8 mouse cellular contexts compared by ENCODE assay signal in the genomic region with DNA sequence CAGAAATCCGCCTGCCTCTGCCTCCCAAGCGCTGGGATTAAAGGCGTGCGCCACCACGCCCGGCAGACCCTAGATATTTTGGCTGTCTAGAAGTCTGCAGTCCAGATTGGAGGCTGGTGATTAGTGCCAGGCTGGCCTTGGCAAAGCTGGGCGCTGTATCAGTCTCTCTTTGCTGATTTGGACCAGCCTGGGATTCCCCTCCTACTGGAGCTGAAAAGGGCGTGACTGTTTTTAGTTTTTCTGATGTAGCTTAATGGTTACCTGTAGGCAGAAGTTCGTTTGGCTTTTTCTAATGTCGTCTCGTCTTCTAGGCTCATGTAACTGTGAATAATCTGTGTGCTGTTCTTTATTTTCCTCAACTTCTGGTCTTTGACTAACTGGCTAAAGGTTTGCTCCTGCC. TPM values are rescaled to one million over a fixed set of nuclear protein-coding genes. Genes with fewer than 3 reads are reported as not detected.
DNase-seq lines count a peak whose midpoint lies in the region; ATAC-seq and TF ChIP-seq lines count a peak whose summit lies in the region.

No protein-coding gene starts in this region.

- TF ChIP-seq CTCF in CH12.LX (conservative IDR thresholded peaks at IDR 0.05 in 1 of 2, IDR thresholded peaks at IDR 0.05 in 1 of 2; ENCODE audit: low read depth in 2 of 2, low read length in 2 of 2) = no peak

- peak overlapping the region; percentile 95 for H3K4me2 ChIP-seq in CH12.LX (ENCODE audit: insufficient read depth, low read depth, poor library complexity, severe bottlenecking)
- peak overlapping the region; percentile 61 for H3K4me2 ChIP-seq in forebrain, embryonic 15.5 days (replicated peaks)

- 55% methylated on average over 11 of the region's 11 CpGs for WGBS in forebrain, embryonic 15.5 days
- WGBS in macrophage (ENCODE audit: missing documents) = 51% methylated on average over 11 of the region's 11 CpGs

- dilution Hi-C loops in CH12.LX (cut with MboI; ENCODE audit: extremely low pct_ligation_motif_present, extremely low pct_unique_long_range_greater_than_20kb, low sequenced_read_pairs) = no loop called here

- H3K4me3 ChIP-seq in CH12.LX (replicated peaks in 1 of 3; ENCODE audit: low read depth in 2 of 3, low read length in 2 of 3, poor library complexity in 1 of 3) = peak overlapping the region; percentile 78 to 96 (median 90)
- H3K4me3 ChIP-seq in forebrain, embryonic 15.5 days = peak overlapping the region; percentile 75
- peak overlapping the region; percentile 73 for H3K4me3 ChIP-seq in macrophage (ENCODE audit: inconsistent target)

- peak overlapping the region; percentile 76 for H3K9ac ChIP-seq in CH12.LX (ENCODE audit: insufficient read depth, low read depth)
- peak overlapping the region; percentile 85 for H3K9ac ChIP-seq in forebrain, embryonic 15.5 days (replicated peaks)

- H3K27me3 ChIP-seq in CH12.LX (replicated peaks) = no peaks in the 10 kb centered on the region
- H3K27me3 ChIP-seq in forebrain, embryonic 15.5 days = no peaks in the 10 kb centered on the region

- no peak for ATAC-seq in forebrain, embryonic 15.5 days (replicated peaks)

- no peak for TF ChIP-seq EP300 in CH12.LX (IDR thresholded peaks at IDR 0.05; ENCODE audit: low read length)

- TF ChIP-seq POLR2A in CH12.LX (IDR thresholded peaks at IDR 0.05; ENCODE audit: low read depth, low read length) = no peak

- no peaks in the 10 kb centered on the region for H3K9me3 ChIP-seq in CH12.LX (replicated peaks; ENCODE audit: low read length)
- H3K9me3 ChIP-seq in forebrain, embryonic 15.5 days = no peaks in the 10 kb centered on the region

- in situ Hi-C loops in CH12.LX (cut with MboI; ENCODE audit: low pct_ligation_motif_present, low pct_unique_long_range_greater_than_20kb, low sequenced_read_pairs) = loop anchor here (5.0 kb wide), 1 partner anchor 43 kb away; the partner anchor contains the start of gene Qtrt1

- H3K4me1 ChIP-seq in CH12.LX (ENCODE audit: control insufficient read depth in 1 of 2, insufficient read depth in 2 of 2) = peaks cover 5 to 47% of the 10 kb centered on the region in 2 experiments; a peak in 3 of 4 replicates
- peaks cover 40% of the 10 kb centered on the region for H3K4me1 ChIP-seq in forebrain, embryonic 15.5 days

- H3K79me2 ChIP-seq in CH12.LX (replicated peaks; ENCODE audit: control insufficient read depth, extremely low read depth, insufficient read depth, poor library complexity, severe bottlenecking) = peaks cover 57% of the 10 kb centered on the region
- H3K79me2 ChIP-seq in macrophage (ENCODE audit: inconsistent target) = peaks cover 62% of the 10 kb centered on the region

- H3K27ac ChIP-seq in CH12.LX (ENCODE audit: insufficient read depth, low read depth) (no peak overlapping the region), macrophage (peak overlapping the region; percentile 78; the same call in 1 of the 2 replicates)
- no peak overlapping the region for H3K27ac ChIP-seq in forebrain, embryonic 15.5 days (replicated peaks)

- H3K36me3 ChIP-seq in CH12.LX (replicated peaks in 1 of 2; ENCODE audit: control insufficient read depth in 1 of 2, insufficient read depth in 1 of 2, low read length in 1 of 2) (peaks cover 14 to 29% of the 10 kb centered on the region in 2 experiments), macrophage (ENCODE audit: inconsistent target) (no peaks in the 10 kb centered on the region)
- H3K36me3 ChIP-seq in forebrain, embryonic 15.5 days = peaks cover 18% of the 10 kb centered on the region

- no peak for TF ChIP-seq RAD21 in CH12.LX (IDR thresholded peaks at IDR 0.05; ENCODE audit: low read depth, low read length)

- DNase-seq in heart, adult 11 months = peak; percentile 90
- no peak for DNase-seq in heart, adult 8-10 months (ENCODE audit: low spot score)
- peak; percentile 22 for DNase-seq in CH12.LX (ENCODE audit: extremely low read depth)
- no peak for DNase-seq in thymus, postnatal 36 days
- DNase-seq in layer of hippocampus, adult 18-20 months (ENCODE audit: low spot score in 2 of 2) = no peak
- no peak for DNase-seq in gastrocnemius, adult 18-20 months (ENCODE audit: low spot score)

TF ChIP-seq in CH12.LX, 34 proteins besides CTCF, POLR2A, EP300 and RAD21 (continues in another document):
- no peak for TF ChIP-seq ZMIZ1 (IDR thresholded peaks at IDR 0.05; ENCODE audit: low read depth, low read length)
- TF ChIP-seq USF1 (IDR thresholded peaks at IDR 0.05; ENCODE audit: low read depth, low read length) = no peak
- no peak for TF ChIP-seq GABPA (IDR thresholded peaks at IDR 0.05; ENCODE audit: insufficient replicate concordance, low read depth, low read length)
- no peak for TF ChIP-seq PAX5 (IDR thresholded peaks at IDR 0.05; ENCODE audit: low read length)
- no peak for TF ChIP-seq HCFC1 (IDR thresholded peaks at IDR 0.05; ENCODE audit: low read depth, low read length)
- TF ChIP-seq ELF1 (IDR thresholded peaks at IDR 0.05; ENCODE audit: low read depth, low read length) = no peak
- TF ChIP-seq MYC (IDR thresholded peaks at IDR 0.05; ENCODE audit: low read depth, low read length) = no peak
- TF ChIP-seq POLR2AphosphoS2 (IDR thresholded peaks at IDR 0.05; ENCODE audit: low read depth, low read length) = no peak

RNA-seq across cellular contexts. Expression of gene Ilf3, which starts 1.4 kb away (rescaled TPM):
- total RNA-seq in heart, adult 8-10 months (2022) = 10 to 100 TPM; 28.2 to 31.4 (median 29.8) TPM
- 77.3 TPM in 2 replicates for total RNA-seq in CH12.LX (2012; rRNA removed)
- 72.8 and 75.8 TPM in 2 replicates for total RNA-seq in CH12.LX (2014; rRNA removed)
- polyA plus RNA-seq in CH12.LX (2012; ENCODE audit: insufficient read length, low read depth) = 128 and 145 TPM in 2 replicates
- polyA plus RNA-seq in forebrain, embryonic 15.5 days (2015; fragmentation: Nextera tagmentation; extraction: Ambion mirVana) = 306 and 307 TPM in 2 replicates
- total RNA-seq in macrophage (2018; cell fraction: chromatin; rRNA removed) = 100 to 1,000 TPM in 25 of 26 experiments, 10 to 100 TPM in 1; 91.4 to 349 (median 167) TPM
- total RNA-seq in macrophage (2018; cell fraction: cytosol; rRNA removed) = 10 to 100 TPM; 25.3 to 42.3 (median 32.5) TPM
- total RNA-seq in macrophage (2018; cell fraction: nucleus; rRNA removed) = 100 to 1,000 TPM in 16 of 26 experiments, 10 to 100 TPM in 10; 78.0 to 241 (median 106) TPM
- 35.3 to 40.5 TPM (median 35.7 TPM) in 3 replicates for polyA plus RNA-seq in macrophage (2018)
- 100 to 1,000 TPM in 1 of 2 experiments, 10 to 100 TPM in 1; 99.2 to 101 TPM for total RNA-seq in layer of hippocampus, adult 18-20 months (2021)
- 10 to 100 TPM; 17.3 to 22.2 TPM for total RNA-seq in gastrocnemius, adult 18-20 months (2021)

RNA-seq across cellular contexts. Expression of gene Qtrt1, which starts 42.6 kb away (rescaled TPM):
- 1 to 10 TPM; 7.4 to 9.3 (median 8.9) TPM for total RNA-seq in heart, adult 8-10 months (2022)
- total RNA-seq in CH12.LX (2012; rRNA removed) (57.8 and 60.5 TPM in 2 replicates), CH12.LX (2014; rRNA removed) (43.1 and 48.1 TPM in 2 replicates)
- polyA plus RNA-seq in CH12.LX (2012; ENCODE audit: insufficient read length, low read depth) (52.4 and 56.8 TPM in 2 replicates), macrophage (2018) (6.1 to 12.6 TPM (median 9.4 TPM) in 3 replicates)
- polyA plus RNA-seq in forebrain, embryonic 15.5 days (2015; fragmentation: Nextera tagmentation; extraction: Ambion mirVana) = 45.7 and 49.1 TPM in 2 replicates
- total RNA-seq in macrophage (2018; cell fraction: chromatin; rRNA removed) = 10 to 100 TPM; 12.0 to 53.9 (median 28.6) TPM
- total RNA-seq in macrophage (2018; cell fraction: cytosol; rRNA removed) = 1 to 10 TPM; 2.9 to 7.9 (median 6.6) TPM
- 10 to 100 TPM in 23 of 26 experiments, 1 to 10 TPM in 3; 5.9 to 31.4 (median 17.0) TPM for total RNA-seq in macrophage (2018; cell fraction: nucleus; rRNA removed)
- 10 to 100 TPM; 26.0 to 36.4 TPM for total RNA-seq in layer of hippocampus, adult 18-20 months (2021)
- total RNA-seq in gastrocnemius, adult 18-20 months (2021) = 1 to 10 TPM; 5.8 to 6.3 TPM

RNA-seq across cellular contexts. Expression of gene Slc44a2, which starts 48.6 kb away (rescaled TPM):
- total RNA-seq in heart, adult 8-10 months (2022) = 100 to 1,000 TPM in 1 of 4 experiments, 10 to 100 TPM in 3; 90.2 to 124 (median 94.3) TPM
- total RNA-seq in CH12.LX (2012; rRNA removed) (27.4 and 36.5 TPM in 2 replicates), CH12.LX (2014; rRNA removed) (22.1 and 26.1 TPM in 2 replicates)
- polyA plus RNA-seq in CH12.LX (2012; ENCODE audit: insufficient read length, low read depth) (52.5 and 62.9 TPM in 2 replicates), macrophage (2018) (23.3 to 39.4 TPM (median 32.8 TPM) in 3 replicates)
- 77.4 and 77.8 TPM in 2 replicates for polyA plus RNA-seq in forebrain, embryonic 15.5 days (2015; fragmentation: Nextera tagmentation; extraction: Ambion mirVana)
- total RNA-seq in macrophage (2018; cell fraction: chromatin; rRNA removed) = 100 to 1,000 TPM in 1 of 26 experiments, 10 to 100 TPM in 25; 25.2 to 101 (median 61.2) TPM
- 10 to 100 TPM; 27.4 to 55.5 (median 40.7) TPM for total RNA-seq in macrophage (2018; cell fraction: cytosol; rRNA removed)
- 100 to 1,000 TPM in 1 of 26 experiments, 10 to 100 TPM in 25; 42.5 to 101 (median 72.8) TPM for total RNA-seq in macrophage (2018; cell fraction: nucleus; rRNA removed)
- total RNA-seq in layer of hippocampus, adult 18-20 months (2021) = 10 to 100 TPM; 44.7 to 48.0 TPM
- total RNA-seq in gastrocnemius, adult 18-20 months (2021) = 100 to 1,000 TPM; 159 to 162 TPM

RNA-seq across cellular contexts. Expression of gene Dnm2, which starts 55.6 kb away (rescaled TPM):
- total RNA-seq in heart, adult 8-10 months (2022) = 10 to 100 TPM; 60.3 to 71.0 (median 61.2) TPM
- total RNA-seq in CH12.LX (2012; rRNA removed) = 51.7 and 55.4 TPM in 2 replicates
- total RNA-seq in CH12.LX (2014; rRNA removed) = 36.4 and 37.0 TPM in 2 replicates
- polyA plus RNA-seq in CH12.LX (2012; ENCODE audit: insufficient read length, low read depth) = 64.3 and 66.0 TPM in 2 replicates
- polyA plus RNA-seq in forebrain, embryonic 15.5 days (2015; fragmentation: Nextera tagmentation; extraction: Ambion mirVana) = 74.7 and 77.1 TPM in 2 replicates
- 100 to 1,000 TPM; 187 to 515 (median 394) TPM for total RNA-seq in macrophage (2018; cell fraction: chromatin; rRNA removed)
- 100 to 1,000 TPM in 21 of 26 experiments, 10 to 100 TPM in 5; 84.7 to 144 (median 113) TPM for total RNA-seq in macrophage (2018; cell fraction: cytosol; rRNA removed)
- total RNA-seq in macrophage (2018; cell fraction: nucleus; rRNA removed) = 100 to 1,000 TPM; 106 to 277 (median 208) TPM
- 101 to 145 TPM (median 112 TPM) in 3 replicates for polyA plus RNA-seq in macrophage (2018)
- 10 to 100 TPM; 59.8 to 59.9 TPM for total RNA-seq in layer of hippocampus, adult 18-20 months (2021)
- 10 to 100 TPM; 37.0 to 38.6 TPM for total RNA-seq in gastrocnemius, adult 18-20 months (2021)

RNA-seq across cellular contexts. Expression of gene Ap1m2, which starts 56.9 kb away (rescaled TPM):
- total RNA-seq in heart, adult 8-10 months (2022) = not detected
- total RNA-seq in CH12.LX (2012; rRNA removed) (1.4 and 2.6 TPM in 2 replicates), CH12.LX (2014; rRNA removed) (0.51 TPM in 2 replicates)
- polyA plus RNA-seq in CH12.LX (2012; ENCODE audit: insufficient read length, low read depth) (0.29 and 0.51 TPM in 2 replicates), macrophage (2018) (not detected in 3 replicates)
- polyA plus RNA-seq in forebrain, embryonic 15.5 days (2015; fragmentation: Nextera tagmentation; extraction: Ambion mirVana) = 1.1 and 1.4 TPM in 2 replicates
- under 1 TPM in 1 of 26 experiments, not detected in 25; 0.30 TPM for total RNA-seq in macrophage (2018; cell fraction: chromatin; rRNA removed)
- total RNA-seq in macrophage (2018; cell fraction: cytosol; rRNA removed) = under 1 TPM in 4 of 26 experiments, not detected in 22; 0.04 to 0.17 (median 0.10) TPM
- under 1 TPM in 4 of 26 experiments, not detected in 22; 0.22 to 0.47 (median 0.32) TPM for total RNA-seq in macrophage (2018; cell fraction: nucleus; rRNA removed)
- under 1 TPM; 0.18 to 0.30 TPM for total RNA-seq in layer of hippocampus, adult 18-20 months (2021)
- total RNA-seq in gastrocnemius, adult 18-20 months (2021) = not detected

Comparison
In these comparisons a context has a peak if more than half of its experiments do, and no peak if none do; other contexts are left out.
1. DNase-seq: peak in heart, adult 11 months (single experiment) and CH12.LX (single experiment); none in heart, adult 8-10 months (single experiment), thymus, postnatal 36 days (0 of 2), layer of hippocampus, adult 18-20 months (0 of 2) and gastrocnemius, adult 18-20 months (single experiment).
2. Peak in every context shown above with its lines, with median percentiles within 50 percentile points of each other: H3K4me3 ChIP-seq.